Mouse (Mus musculus): ENCODE results near the gene Abhd5.

- TF ChIP-seq POLR2A (IDR thresholded peaks at IDR 0.05; ENCODE audit: extremely low read depth, insufficient read depth, low read length) (no peak), CTCF (IDR thresholded peaks at IDR 0.05; ENCODE audit: extremely low read depth, insufficient read depth, low read length) (no peak)
These were observed 47.3 kb downstream of the Abhd5 start for GRCm38 (mm10) chr9:122398746-122399145.
